Mouse (Mus musculus): ENCODE results near the gene Spata5. TPM values are rescaled to one million over a fixed set of nuclear protein-coding genes. Genes with fewer than 3 reads are reported as not detected.

Gene Spata5
- total and polyA plus RNA-seq, 3 experiments: 2.1 to 13.9 (median 12.4) TPM

GRCm38 (mm10) chr3:37397646-37398045 lies 22.1 kb upstream of the Spata5 start:
- TF ChIP-seq POLR2A (IDR thresholded peaks at IDR 0.05; ENCODE audit: insufficient read depth, low read depth, low read length) (no peak), CTCF (IDR thresholded peaks at IDR 0.05) (no peak), EP300 (IDR thresholded peaks at IDR 0.05; ENCODE audit: insufficient read depth, low read depth, low read length) (no peak)
- 50% methylated on average over 3 of the region's 3 CpGs for WGBS
- Histone ChIP-seq H3K4me1 (ENCODE audit: control insufficient read depth, insufficient read depth, low read length) (peaks cover 8% of the 10 kb centered on the region), H3K27ac (peak overlapping the region; percentile 52; the same call in 1 of the 2 replicates), H3K79me2 (replicated peaks; ENCODE audit: control insufficient read depth, insufficient read depth, low read length) (no peaks in the 10 kb centered on the region), H3K9ac (ENCODE audit: low read depth, low read length) (no peak overlapping the region), H3K27me3 (ENCODE audit: control insufficient read depth, insufficient read depth, low read length) (no peaks in the 10 kb centered on the region), H3K36me3 (ENCODE audit: control insufficient read depth, insufficient read depth, low read length) (no peaks in the 10 kb centered on the region; the same call in 1 of the 2 replicates), H3K4me3 (no peak overlapping the region)
- intact Hi-C loops (cut with DNase I): no loop called here
- DNase-seq: no peak

DNA sequence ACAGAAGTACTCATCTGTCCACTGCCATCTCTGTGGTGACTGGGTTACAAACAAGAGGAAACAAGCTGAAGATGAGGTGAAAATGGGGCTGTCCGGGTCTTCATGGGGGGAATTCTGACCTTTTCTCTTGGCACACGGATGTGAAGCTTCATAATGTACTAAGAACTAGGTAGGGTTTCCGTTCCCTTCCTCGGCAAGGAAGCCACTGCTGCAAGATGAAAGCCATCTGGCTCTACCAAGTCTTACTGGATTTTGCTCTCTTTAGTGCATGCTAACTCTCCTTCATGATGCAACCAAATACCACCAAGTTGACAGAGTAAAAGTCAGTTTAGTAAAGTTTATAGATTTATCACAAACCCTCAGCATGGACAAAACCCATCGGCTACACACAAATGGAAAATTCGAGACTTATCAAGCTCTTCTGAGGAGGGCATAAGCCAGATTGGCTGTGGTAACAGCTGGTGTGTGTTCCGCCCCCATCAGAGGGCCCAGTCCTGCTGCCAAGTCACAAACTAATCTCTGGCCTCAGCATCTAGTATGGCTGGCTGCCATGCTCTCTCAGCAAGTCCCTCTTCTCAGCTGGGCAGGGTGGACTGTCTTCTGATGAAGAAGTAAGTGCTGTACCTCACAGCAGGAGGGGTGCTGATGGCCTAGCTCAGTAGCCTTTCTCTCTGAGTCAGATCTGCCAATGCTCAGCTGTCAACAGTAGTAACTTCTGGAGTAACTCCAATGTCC lies 20.9 kb upstream of the Spata5 start:
- Histone ChIP-seq H3K4me1 (ENCODE audit: control insufficient read depth, insufficient read depth, low read length) (peaks cover 8% of the 10 kb centered on the region), H3K27me3 (ENCODE audit: control insufficient read depth, insufficient read depth, low read length) (no peaks in the 10 kb centered on the region), H3K79me2 (replicated peaks; ENCODE audit: control insufficient read depth, insufficient read depth, low read length) (no peaks in the 10 kb centered on the region), H3K27ac (peak overlapping the region; percentile 52), H3K36me3 (ENCODE audit: control insufficient read depth, insufficient read depth, low read length) (peaks cover 6% of the 10 kb centered on the region; the same call in 1 of the 2 replicates), H3K4me3 (no peak overlapping the region), H3K9ac (ENCODE audit: low read depth, low read length) (no peak overlapping the region)
- whole genome bisulfite sequencing: 58% methylated on average over 7 of the region's 7 CpGs
- peak; percentile 73 to 86 for DNase-seq
- intact Hi-C loops (cut with DNase I): no loop called here
- no peak for TF ChIP-seq POLR2A (IDR thresholded peaks at IDR 0.05; ENCODE audit: insufficient read depth, low read depth, low read length)
- 0 out of 2 replicates have a peak, but pooled peaks have one; percentile 46 for TF ChIP-seq EP300 (IDR thresholded peaks at IDR 0.05; ENCODE audit: insufficient read depth, low read depth, low read length)

GRCm38 (mm10) chr3:37401729-37402610 lies 17.7 kb upstream of the Spata5 start:
- TF ChIP-seq EP300 (IDR thresholded peaks at IDR 0.05; ENCODE audit: insufficient read depth, low read depth, low read length) (no peak), CTCF (IDR thresholded peaks at IDR 0.05) (no peak), POLR2A (IDR thresholded peaks at IDR 0.05; ENCODE audit: insufficient read depth, low read depth, low read length) (no peak)
- Histone ChIP-seq H3K27ac (no peak overlapping the region; the same call in 1 of the 2 replicates), H3K4me1 (ENCODE audit: control insufficient read depth, insufficient read depth, low read length) (peaks cover 8% of the 10 kb centered on the region), H3K9ac (ENCODE audit: low read depth, low read length) (no peak overlapping the region), H3K27me3 (ENCODE audit: control insufficient read depth, insufficient read depth, low read length) (no peaks in the 10 kb centered on the region), H3K79me2 (replicated peaks; ENCODE audit: control insufficient read depth, insufficient read depth, low read length) (no peaks in the 10 kb centered on the region), H3K4me3 (no peak overlapping the region), H3K36me3 (ENCODE audit: control insufficient read depth, insufficient read depth, low read length) (peaks cover 10% of the 10 kb centered on the region; the same call in 1 of the 2 replicates)
- peak; percentile 67 to 69 for DNase-seq
- intact Hi-C loops (cut with DNase I): no loop called here
- WGBS: 66% methylated on average over 11 of the region's 11 CpGs

- H3K79me2 ChIP-seq (replicated peaks; ENCODE audit: control insufficient read depth, insufficient read depth, low read length): no peaks in the 10 kb centered on the region
- H3K9ac ChIP-seq (ENCODE audit: low read depth, low read length): no peak overlapping the region
- TF ChIP-seq EP300 (IDR thresholded peaks at IDR 0.05; ENCODE audit: insufficient read depth, low read depth, low read length) (no peak), CTCF (IDR thresholded peaks at IDR 0.05) (no peak), POLR2A (IDR thresholded peaks at IDR 0.05; ENCODE audit: insufficient read depth, low read depth, low read length) (no peak)
- no peak for DNase-seq
- no peak overlapping the region for H3K4me3 ChIP-seq
- H3K4me1 ChIP-seq (ENCODE audit: control insufficient read depth, insufficient read depth, low read length): no peaks in the 10 kb centered on the region
- no peak overlapping the region for H3K27ac ChIP-seq
- intact Hi-C loops (cut with DNase I): no loop called here
- H3K36me3 ChIP-seq (ENCODE audit: control insufficient read depth, insufficient read depth, low read length): peaks cover 10% of the 10 kb centered on the region; the same call in 1 of the 2 replicates
- H3K27me3 ChIP-seq (ENCODE audit: control insufficient read depth, insufficient read depth, low read length): no peaks in the 10 kb centered on the region
Measured at GRCm38 (mm10) chr3:37407598-37407997, 12.1 kb upstream of the Spata5 start.

- Histone ChIP-seq H3K4me1 (ENCODE audit: control insufficient read depth, insufficient read depth, low read length) (peaks cover 2% of the 10 kb centered on the region), H3K27me3 (ENCODE audit: control insufficient read depth, insufficient read depth, low read length) (no peaks in the 10 kb centered on the region), H3K4me3 (no peak overlapping the region), H3K79me2 (replicated peaks; ENCODE audit: control insufficient read depth, insufficient read depth, low read length) (no peaks in the 10 kb centered on the region), H3K27ac (no peak overlapping the region), H3K36me3 (ENCODE audit: control insufficient read depth, insufficient read depth, low read length) (no peaks in the 10 kb centered on the region), H3K9ac (ENCODE audit: low read depth, low read length) (no peak overlapping the region)
- TF ChIP-seq POLR2A (IDR thresholded peaks at IDR 0.05; ENCODE audit: insufficient read depth, low read depth, low read length): no peak
- no peak for TF ChIP-seq EP300 (IDR thresholded peaks at IDR 0.05; ENCODE audit: insufficient read depth, low read depth, low read length)
- 78% methylated on average over 3 of the region's 3 CpGs for WGBS
- no peak for DNase-seq
- intact Hi-C loops (cut with DNase I): loop anchor here (10.0 kb wide), 1 partner anchor 209 kb away; no protein-coding TSS in a partner anchor
Measured at GRCm38 (mm10) chr3:37413446-37413845, 6.2 kb upstream of the Spata5 start.
